Mouse (Mus musculus): ENCODE data around the gene Pdxdc1. TPM values are rescaled to one million over a fixed set of nuclear protein-coding genes. Genes with fewer than 3 reads are reported as not detected.

Pdxdc1 gene
- 46.6 TPM for polyA plus RNA-seq (2017; shearing (Covaris generic))

GRCm38 (mm10) chr16:13902888-13903483, at the start of gene Pdxdc1, which contains the start of gene Mpv17l:
Gene Pdxdc1, minus strand, starts transcription at chr16:13903131.
Gene Mpv17l, plus strand, starts transcription at chr16:13903161.

GRCm38 (mm10) chr16:13818560-13819393, 84.2 kb downstream of the Pdxdc1 start, which contains the start of gene Ntan1:
Gene Ntan1, plus strand, starts transcription at chr16:13818845.

Other genes starting within 250 kb of the Pdxdc1 start
- gene Parn, start 235.0 kb downstream of the Pdxdc1 start, polyA plus RNA-seq (2017; shearing (Covaris generic)), result 37.4 TPM
- 49.3 TPM for gene Bfar, start 231.3 kb downstream of the Pdxdc1 start, polyA plus RNA-seq (2017; shearing (Covaris generic))
- 25.3 TPM for gene 3110001I22Rik, start 231.2 kb downstream of the Pdxdc1 start, polyA plus RNA-seq (2017; shearing (Covaris generic))
- 0.62 TPM for gene Pla2g10, start 172.1 kb downstream of the Pdxdc1 start, polyA plus RNA-seq (2017; shearing (Covaris generic))
- gene Rrn3, start 122.4 kb downstream of the Pdxdc1 start, polyA plus RNA-seq (2017; shearing (Covaris generic)), result 41.4 TPM
- gene Ntan1, start 84.3 kb downstream of the Pdxdc1 start, polyA plus RNA-seq (2017; shearing (Covaris generic)), result 99.5 TPM
- 2.6 TPM for gene Mpv17l, start within 50 bp of the Pdxdc1 start, polyA plus RNA-seq (2017; shearing (Covaris generic))
- 0.67 TPM for gene 2900011O08Rik, start 83.5 kb upstream of the Pdxdc1 start, polyA plus RNA-seq (2017; shearing (Covaris generic))
- gene Ifitm7, start 83.8 kb upstream of the Pdxdc1 start, polyA plus RNA-seq (2017; shearing (Covaris generic)), result not detected

All from effector memory CD4-positive, alpha-beta T cell, adult 7 months (primary cell).